Mouse (Mus musculus): ENCODE measurements around the gene Cul9.
"Not testable (repeated sequence)": the region's sequence is repeated elsewhere in the genome, so short reads cannot be mapped to it uniquely, and the experiment has no call there.

Gene Cul9

GRCm38 (mm10) chr17:46505617-46506016, 40.6 kb downstream of the Cul9 start:
- no peak for DNase-seq (ENCODE audit: extremely low read depth, insufficient read length, low spot score)

- DNase-seq (ENCODE audit: extremely low read depth, insufficient read length, low spot score) = no peak
Measured at GRCm38 (mm10) chr17:46503847-46504638, 42.1 kb downstream of the Cul9 start.

DNA sequence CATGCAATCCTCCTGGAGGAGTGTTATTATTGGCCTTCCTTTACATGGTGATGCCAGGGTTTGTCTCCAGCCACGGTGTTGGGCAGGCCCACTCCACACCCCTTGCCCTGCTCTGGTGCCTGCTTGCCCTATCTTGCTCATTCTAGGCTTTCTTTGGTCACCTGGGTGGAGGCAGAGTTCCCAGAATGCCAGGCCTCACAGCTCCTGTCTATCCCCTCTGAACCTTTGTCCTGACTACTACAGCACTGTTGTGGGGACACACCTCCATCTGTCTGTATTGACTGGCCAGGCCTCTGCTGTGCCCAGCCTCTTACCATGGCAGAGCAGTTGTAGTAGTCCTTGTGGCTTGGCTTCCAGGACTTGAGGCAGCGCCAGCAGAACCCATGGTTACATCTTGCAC, 43.4 kb downstream of the Cul9 start:
- DNase-seq (ENCODE audit: extremely low read depth, insufficient read length, low spot score) = no peak

DNA sequence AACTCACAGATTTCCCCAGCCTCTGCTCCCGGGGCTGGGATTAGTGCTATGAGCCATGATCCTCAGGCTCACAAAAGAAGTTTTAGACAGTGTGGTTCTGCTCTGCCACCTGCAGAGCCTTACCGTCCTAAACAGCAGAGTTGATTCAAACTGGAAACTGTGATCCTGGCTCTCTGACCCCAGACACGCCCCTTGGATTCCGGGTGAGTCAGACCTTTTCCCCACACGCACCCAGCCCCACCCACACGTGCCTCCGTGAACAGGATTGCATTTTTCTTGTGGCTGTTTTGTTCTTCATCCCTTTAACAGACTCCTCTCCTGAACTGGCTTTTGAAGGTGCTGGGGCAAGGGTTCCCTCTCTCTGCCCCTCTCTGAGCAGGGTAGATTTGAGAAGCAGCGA, 48.2 kb downstream of the Cul9 start:
- DNase-seq (ENCODE audit: extremely low read depth, insufficient read length, low spot score) = peak; percentile 79

- peak; percentile 96 for DNase-seq (ENCODE audit: extremely low read depth, insufficient read length, low spot score)
Measured at GRCm38 (mm10) chr17:46496623-46497434, 49.4 kb downstream of the Cul9 start, which contains the start of gene Dnph1. Dnph1 (plus strand) TSS chr17:46496711.

DNA sequence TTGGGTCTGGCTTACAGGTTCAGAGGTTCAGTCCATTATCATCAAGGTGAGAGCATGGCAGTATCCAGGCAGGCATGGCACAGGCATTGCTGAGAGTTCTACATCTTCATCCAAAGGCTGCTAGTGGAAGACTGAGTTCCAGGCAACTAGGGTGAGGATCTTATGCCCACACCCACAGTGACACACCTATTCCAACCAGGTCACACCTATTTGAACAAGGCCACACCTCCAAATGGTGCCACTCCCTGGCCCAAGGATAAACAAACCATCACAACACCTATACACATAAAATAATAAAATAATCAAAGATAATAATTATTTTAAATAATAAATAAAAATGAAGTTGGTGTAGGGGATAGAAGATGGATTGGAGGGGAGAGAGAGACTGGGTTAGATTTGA, 50.1 kb downstream of the Cul9 start:
- not testable (repeated sequence) for DNase-seq (ENCODE audit: extremely low read depth, insufficient read length, low spot score)

- no peak for DNase-seq (ENCODE audit: extremely low read depth, insufficient read length, low spot score)
Measured at GRCm38 (mm10) chr17:46495486-46495885, 50.7 kb downstream of the Cul9 start.

DNA sequence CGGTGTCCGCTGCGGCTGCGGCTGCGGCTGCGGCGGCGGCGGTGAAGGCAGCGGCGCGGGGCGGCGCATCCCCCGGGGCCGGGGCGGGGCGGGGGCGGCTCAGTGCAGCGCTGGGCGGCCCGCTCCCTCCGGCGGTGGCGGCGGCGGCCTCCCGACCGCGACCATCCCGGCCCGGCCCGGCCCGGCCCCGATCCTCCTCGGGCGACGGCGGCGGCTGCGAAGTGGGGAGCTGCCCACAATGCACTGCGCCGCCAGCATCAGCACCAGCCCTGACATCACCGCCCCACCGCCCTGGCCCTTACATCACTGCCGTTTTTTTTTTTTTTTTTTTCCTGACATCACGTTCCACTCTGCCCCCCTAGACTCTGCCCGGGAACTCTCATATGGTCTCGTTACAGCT, 58.8 kb downstream of the Cul9 start, which contains the start of gene Ttbk1:
Gene Ttbk1 (minus strand): TSS at position 245 of the 400 bp plus-strand sequence.
- DNase-seq (ENCODE audit: extremely low read depth, insufficient read length, low spot score) = no peak

- no peak for DNase-seq (ENCODE audit: extremely low read depth, insufficient read length, low spot score)
Measured at GRCm38 (mm10) chr17:46486995-46487394, 59.2 kb downstream of the Cul9 start.

DNA sequence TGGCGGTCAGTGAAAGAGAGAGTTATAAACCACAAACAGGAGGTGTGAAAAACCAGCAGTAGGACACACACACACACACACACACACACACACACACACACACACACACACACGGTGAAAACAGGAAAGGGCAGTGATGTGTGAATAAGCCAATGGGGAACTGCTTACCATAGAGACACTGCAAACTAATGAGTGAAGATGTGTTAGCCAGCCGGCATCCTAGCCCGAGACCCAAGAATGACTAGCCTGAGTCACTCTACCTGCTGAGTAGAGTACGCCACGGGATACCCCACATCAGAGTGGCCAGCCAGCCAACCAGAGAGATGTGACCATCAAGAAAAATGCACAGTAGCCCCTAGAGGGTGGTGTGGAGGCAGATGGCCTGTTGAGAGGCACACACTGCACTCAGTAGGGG, 61.7 kb downstream of the Cul9 start:
- DNase-seq (ENCODE audit: extremely low read depth, insufficient read length, low spot score) = no peak

DNA sequence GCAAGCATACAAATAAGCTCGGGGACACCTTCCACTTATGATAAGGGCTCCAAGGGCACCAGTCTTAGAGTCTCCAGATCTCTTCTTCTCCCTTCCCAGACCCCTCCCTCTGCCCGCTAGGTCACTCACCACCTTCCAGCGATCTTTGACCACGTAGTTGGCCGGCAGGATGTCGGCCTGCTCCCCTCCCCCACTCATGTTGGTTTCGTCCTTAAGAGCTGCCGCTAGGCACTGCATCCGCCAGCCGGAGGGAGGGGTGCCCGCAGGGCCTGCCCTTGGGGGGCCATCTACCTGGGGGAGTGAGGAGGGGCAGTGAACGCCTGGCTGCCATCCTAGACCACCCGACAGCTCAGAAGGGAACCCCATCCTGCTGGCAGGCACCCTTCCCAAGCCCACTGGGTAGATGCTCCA, 62.2 kb downstream of the Cul9 start:
- DNase-seq (ENCODE audit: extremely low read depth, insufficient read length, low spot score) = no peak

GRCm38 (mm10) chr17:46483561-46484001, 62.6 kb downstream of the Cul9 start:
- no peak for DNase-seq (ENCODE audit: extremely low read depth, insufficient read length, low spot score)

- DNase-seq (ENCODE audit: extremely low read depth, insufficient read length, low spot score) = no peak
Measured at GRCm38 (mm10) chr17:46477286-46477685, 68.9 kb downstream of the Cul9 start.

GRCm38 (mm10) chr17:46476601-46477000, 69.6 kb downstream of the Cul9 start:
- DNase-seq (ENCODE audit: extremely low read depth, insufficient read length, low spot score) = no peak

- no peak for DNase-seq (ENCODE audit: extremely low read depth, insufficient read length, low spot score)
Measured at GRCm38 (mm10) chr17:46467830-46468229, 78.4 kb downstream of the Cul9 start.

DNA sequence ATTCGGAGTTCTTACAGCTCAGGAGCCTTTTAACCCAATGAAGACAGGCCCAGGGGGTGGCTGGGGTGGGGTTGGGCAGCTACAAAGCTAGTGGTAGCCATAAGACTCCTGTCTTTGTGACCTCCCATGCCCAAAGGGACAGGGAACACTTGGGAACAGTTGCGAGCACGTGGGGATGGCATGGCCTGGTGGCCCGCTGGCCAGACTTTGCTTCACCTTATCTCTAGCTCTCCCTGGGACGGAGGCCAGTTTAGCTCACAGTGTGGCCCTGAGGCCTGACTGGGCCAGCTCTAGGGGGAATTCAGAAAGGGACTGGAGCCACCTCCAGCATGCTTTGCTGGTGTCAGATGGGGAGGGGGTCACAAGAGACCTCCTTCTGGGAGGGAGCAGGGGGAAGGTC, 84.0 kb downstream of the Cul9 start:
- DNase-seq (ENCODE audit: extremely low read depth, insufficient read length, low spot score) = no peak

- no peak for DNase-seq (ENCODE audit: extremely low read depth, insufficient read length, low spot score)
Measured at GRCm38 (mm10) chr17:46461347-46461746, 84.8 kb downstream of the Cul9 start.

GRCm38 (mm10) chr17:46460673-46461072, 85.5 kb downstream of the Cul9 start:
- no peak for DNase-seq (ENCODE audit: extremely low read depth, insufficient read length, low spot score)

DNA sequence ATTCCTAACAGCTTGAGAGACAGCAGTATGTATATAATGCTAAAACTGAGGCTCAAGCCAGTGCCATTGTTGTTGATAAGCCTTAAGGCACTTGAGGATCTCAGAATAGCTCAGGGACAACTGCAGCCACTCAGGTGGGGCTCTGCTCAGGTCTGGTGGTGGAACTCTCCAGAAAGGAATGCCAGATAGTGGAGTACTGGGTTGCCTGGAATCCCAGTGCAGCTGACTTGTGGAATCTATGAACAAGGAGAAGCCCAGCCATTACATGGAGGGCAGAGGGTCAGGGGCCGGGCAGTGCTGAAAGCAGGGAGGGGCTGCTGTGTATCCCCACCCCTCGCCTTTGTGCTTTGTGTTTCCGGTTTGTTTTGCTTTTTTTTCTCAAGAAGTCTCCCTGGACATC, 87.7 kb downstream of the Cul9 start:
- no peak for DNase-seq (ENCODE audit: extremely low read depth, insufficient read length, low spot score)

- DNase-seq (ENCODE audit: extremely low read depth, insufficient read length, low spot score) = no peak
Measured at GRCm38 (mm10) chr17:46457791-46458190, 88.4 kb downstream of the Cul9 start.

DNA sequence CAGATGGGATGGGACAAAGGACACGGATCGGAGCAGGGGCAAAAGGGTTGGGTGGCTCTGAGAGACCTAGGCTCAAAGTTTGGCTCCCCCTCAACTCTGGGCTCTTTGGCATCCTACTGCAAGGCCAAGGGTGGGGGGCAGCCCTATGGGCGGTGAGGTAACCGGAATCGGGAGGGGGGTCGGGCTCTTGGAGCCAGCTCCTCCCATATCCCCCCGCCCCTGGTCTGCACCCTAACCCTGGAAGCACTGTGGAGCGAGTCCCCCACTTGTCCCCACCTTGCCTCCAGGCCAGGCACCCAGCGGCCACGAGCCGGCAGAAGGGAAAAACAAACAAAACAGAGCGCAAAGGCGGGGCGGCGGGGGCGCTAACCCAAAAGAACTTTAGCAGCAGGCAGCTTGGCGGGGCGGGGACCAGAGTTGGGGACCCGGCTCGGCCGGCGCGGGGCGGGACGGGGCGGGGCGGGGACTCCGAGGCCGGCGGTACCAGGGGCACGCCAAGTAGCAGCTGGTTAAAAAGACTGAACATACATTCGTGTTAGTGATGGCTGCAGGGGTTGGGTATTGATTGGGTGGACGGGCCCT, 91.0 kb downstream of the Cul9 start:
- DNase-seq (ENCODE audit: extremely low read depth, insufficient read length, low spot score) = no peak
